Mouse (Mus musculus) megakaryocyte-erythroid progenitor cell, adult 5-6 weeks (primary cell): ENCODE results near the gene Ackr1. TPM values are rescaled to one million over a fixed set of nuclear protein-coding genes. Genes with fewer than 3 reads are reported as not detected.
"Not testable (repeated sequence)": the region's sequence is repeated elsewhere in the genome, so short reads cannot be mapped to it uniquely, and the experiment has no call there.

Experiments used
- ATAC-seq: replicated peaks from 2 replicates; pipeline ENCODE4 v1.8.0; 2016; ENCODE audit warnings: mild to moderate bottlenecking, inconsistent platforms; ENCODE audit not compliant: severe bottlenecking, poor library complexity, low FRiP score, low TSS enrichment
- total RNA-seq, 2 experiments: library from RNA; stranded (forward) in 1 of 2; stranded (reverse) in 1 of 2; fragments of 200-1000, 215-1000 nt in 1 of 2; fragments of >200 nt in 1 of 2; fragmentation: Nextera tagmentation in 1 of 2; gene quantifications; 2 replicates each; pipeline ENCODE4 v1.2.3; 2014 to 2017

Gene Ackr1
- total RNA-seq, 2 experiments from 2014 or later, result 0.70 TPM; not detected in 1

GRCm38 (mm10) chr1:173317925-173318477 lies 15.5 kb downstream of the Ackr1 start:
- ATAC-seq, result peak; percentile 63

- no peak for ATAC-seq
Measured at GRCm38 (mm10) chr1:173315725-173316124, 17.8 kb downstream of the Ackr1 start.

DNA sequence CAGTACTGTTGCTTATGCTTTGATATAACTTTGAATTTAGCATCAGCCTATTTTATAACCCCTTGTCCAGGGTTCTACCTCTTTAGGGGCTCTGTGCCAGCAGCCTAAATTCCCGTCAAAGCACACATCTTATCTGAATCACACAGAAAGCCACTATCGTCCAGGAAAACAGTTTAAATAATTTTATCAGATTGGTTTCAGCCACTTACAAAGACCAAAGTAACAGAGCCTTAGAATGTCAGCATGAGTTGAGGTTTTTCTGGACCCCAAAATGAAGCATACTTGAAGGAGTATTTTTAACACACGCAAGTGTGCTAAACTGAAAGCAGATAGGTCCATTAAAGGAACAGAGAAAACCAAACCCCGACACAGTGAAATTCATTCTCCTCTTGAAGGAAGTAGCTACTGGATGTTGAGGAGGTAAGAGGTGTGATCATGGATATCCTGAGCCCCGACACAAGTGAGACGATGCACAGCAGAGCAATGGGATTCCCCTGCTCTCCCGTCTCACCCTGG lies 20.0 kb downstream of the Ackr1 start:
- peak; percentile 38; the same call in 1 of the 2 replicates for ATAC-seq

DNA sequence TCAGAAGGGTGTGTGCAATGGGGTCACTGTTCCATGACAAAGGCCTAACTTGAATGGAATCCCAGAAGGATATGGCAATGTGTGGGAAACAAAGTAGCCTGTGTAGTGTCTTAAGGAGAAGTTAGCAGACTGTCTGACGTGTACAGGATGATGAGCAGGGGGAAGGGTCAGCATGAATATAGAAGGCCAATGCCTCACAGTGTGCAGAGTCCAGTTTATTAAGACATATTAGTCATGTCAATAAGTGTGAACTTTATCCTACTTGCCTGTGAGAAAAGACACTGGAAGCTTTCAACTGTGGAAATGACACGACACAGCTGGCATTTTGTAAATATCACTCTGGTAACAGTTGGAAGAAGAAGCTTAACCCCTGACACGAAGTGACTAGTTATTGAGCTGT lies 30.8 kb downstream of the Ackr1 start:
- ATAC-seq, result not testable (repeated sequence)

Other genes starting within 250 kb of the Ackr1 start
- gene Olfr1408, start 196.4 kb downstream of the Ackr1 start, total RNA-seq (2014; fragmentation: Nextera tagmentation), result not detected in 2 replicates
- not detected in 2 replicates for gene Olfr1408, start 196.4 kb downstream of the Ackr1 start, total RNA-seq (2017)
- not detected in 2 replicates for gene Olfr1406, start 143.1 kb downstream of the Ackr1 start, total RNA-seq (2014; fragmentation: Nextera tagmentation)
- gene Olfr1406, start 143.1 kb downstream of the Ackr1 start, total RNA-seq (2017), result not detected in 2 replicates
- not detected in 2 replicates for gene Olfr218, start 135.9 kb downstream of the Ackr1 start, total RNA-seq (2014; fragmentation: Nextera tagmentation)
- gene Olfr218, start 135.9 kb downstream of the Ackr1 start, total RNA-seq (2017), result not detected in 2 replicates
- not detected in 2 replicates for gene Olfr1404, start 121.4 kb downstream of the Ackr1 start, total RNA-seq (2014; fragmentation: Nextera tagmentation)
- not detected in 2 replicates for gene Olfr1404, start 121.4 kb downstream of the Ackr1 start, total RNA-seq (2017)
- gene Fcer1a, start 106.5 kb downstream of the Ackr1 start, total RNA-seq (2014; fragmentation: Nextera tagmentation), result not detected in 2 replicates
- gene Fcer1a, start 106.5 kb downstream of the Ackr1 start, total RNA-seq (2017), result 2.8 TPM in 1 of 2 replicates, not detected in the other
- not detected in 2 replicates for gene Olfr418, start 67.7 kb downstream of the Ackr1 start, total RNA-seq (2014; fragmentation: Nextera tagmentation)
- not detected in 2 replicates for gene Olfr418, start 67.7 kb downstream of the Ackr1 start, total RNA-seq (2017)
- not detected in 2 replicates for gene Mptx2, start 56.0 kb downstream of the Ackr1 start, total RNA-seq (2014; fragmentation: Nextera tagmentation)
- not detected in 2 replicates for gene Mptx2, start 56.0 kb downstream of the Ackr1 start, total RNA-seq (2017)
- 18.1 and 20.7 TPM in 2 replicates for gene Aim2, start 17.1 kb upstream of the Ackr1 start, total RNA-seq (2014; fragmentation: Nextera tagmentation)
- gene Aim2, start 17.1 kb upstream of the Ackr1 start, total RNA-seq (2017), result 17.9 and 23.6 TPM in 2 replicates
- gene Cadm3, start 33.9 kb upstream of the Ackr1 start, total RNA-seq (2014; fragmentation: Nextera tagmentation), result not detected in 2 replicates
- gene Cadm3, start 33.9 kb upstream of the Ackr1 start, total RNA-seq (2017), result not detected in 2 replicates
- gene Ifi206, start 157.3 kb upstream of the Ackr1 start, total RNA-seq (2014; fragmentation: Nextera tagmentation), result 1.2 and 2.3 TPM in 2 replicates
- not detected in 2 replicates for gene Ifi206, start 157.3 kb upstream of the Ackr1 start, total RNA-seq (2017)
- 3.0 TPM in 1 of 2 replicates, not detected in the other for gene Ifi214, start 202.2 kb upstream of the Ackr1 start, total RNA-seq (2014; fragmentation: Nextera tagmentation)
- gene Ifi214, start 202.2 kb upstream of the Ackr1 start, total RNA-seq (2017), result 1.5 TPM in 1 of 2 replicates, not detected in the other